Mouse (Mus musculus) embryonic fibroblast, embryonic 13.5 days (primary cell): ENCODE results near the gene Coro7. TPM values are rescaled to one million over a fixed set of nuclear protein-coding genes. Genes with fewer than 3 reads are reported as not detected.

Source experiments
- H3K27ac ChIP-seq: 2 replicates; pipeline ENCODE4 v1.5.1; 2012; ENCODE audit warnings: low read length, control low read depth, inconsistent platforms; ENCODE audit not compliant: insufficient read depth
- H3K4me1 ChIP-seq: 2 replicates; pipeline ENCODE4 v1.6.1; 2011; ENCODE audit warnings: low read length; ENCODE audit not compliant: control insufficient read depth, insufficient read depth
- H3K4me3 ChIP-seq: 2 replicates; pipeline ENCODE4 v1.5.1; 2011; ENCODE audit warnings: mild to moderate bottlenecking, control low read depth, low read length; ENCODE audit not compliant: insufficient read depth
- CTCF ChIP-seq: IDR thresholded peaks from 2 replicates; pipeline ENCODE4 v1.5.1; 2011; ENCODE audit warnings: mild to moderate bottlenecking, control low read depth, low read length, moderate library complexity, borderline replicate concordance; ENCODE audit not compliant: insufficient read depth
- POLR2A ChIP-seq: IDR thresholded peaks from 2 replicates; pipeline ENCODE4 v1.6.1; 2011; ENCODE audit warnings: low read depth, mild to moderate bottlenecking, control low read depth, low read length, moderate library complexity
- polyA plus RNA-seq: library from polyadenylated mRNA; stranded (reverse); fragments of >200 nt; gene quantifications from 2 replicates; pipeline ENCODE4 v1.2.4, GENCODE M21; 2011; ENCODE audit warnings: low read depth; ENCODE audit not compliant: missing spikeins, insufficient read length

Gene Coro7
- polyA plus RNA-seq: 17.7 and 23.3 TPM in 2 replicates

DNA sequence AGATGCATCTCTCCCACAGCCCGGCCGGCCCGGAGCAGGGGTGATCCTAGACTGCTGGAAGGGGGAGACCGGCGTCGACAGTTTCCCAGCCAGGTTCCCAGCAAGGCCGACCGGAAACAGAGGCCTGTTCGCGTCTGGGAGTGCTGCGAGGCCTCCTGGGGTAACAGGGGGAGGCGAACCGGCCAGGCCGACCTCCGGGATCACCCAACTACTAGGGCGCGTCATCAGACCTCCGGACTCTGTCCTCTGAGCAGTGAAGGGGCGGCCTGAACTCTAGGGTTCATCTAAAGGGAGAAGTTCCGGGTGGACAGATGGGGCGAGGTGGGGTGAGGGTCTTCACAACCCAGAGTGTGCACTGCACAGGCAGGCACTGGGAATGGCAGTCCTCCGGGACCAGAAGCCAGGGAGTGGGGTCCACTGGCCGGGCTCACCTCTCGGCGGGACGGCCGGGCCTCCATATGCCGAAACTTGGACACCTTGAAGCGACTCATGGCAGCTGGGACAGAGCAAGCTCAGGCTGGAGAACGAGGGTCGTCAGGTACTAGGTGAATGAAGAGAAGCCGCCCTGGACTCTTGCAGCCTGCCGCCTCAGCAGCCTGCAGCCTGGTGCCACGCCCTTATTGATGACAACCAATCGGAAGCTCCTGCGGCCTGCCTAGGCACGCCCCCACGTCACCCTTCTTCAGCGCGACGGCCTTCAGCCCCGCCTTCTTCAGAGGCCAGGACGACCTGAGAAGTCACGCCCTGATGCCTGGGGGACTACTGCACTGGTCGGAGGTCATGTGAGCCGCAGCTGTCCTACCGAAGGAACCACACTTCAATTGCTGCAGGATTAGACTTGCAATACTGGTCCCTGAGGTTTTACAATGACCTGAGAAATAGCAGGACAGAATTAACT lies at the start of gene Coro7:
Coro7 (minus strand) TSS at position 657 of the 898 bp plus-strand sequence.
- peak within 1 kb of the TSS; percentile 86 for H3K4me3 ChIP-seq
- no peak within 1 kb of the TSS for H3K27ac ChIP-seq
- 0 out of 2 replicates have a peak, but pooled peaks cover 5% of the 10 kb centered on the region for H3K4me1 ChIP-seq
- TF ChIP-seq POLR2A: peak; percentile 90
- TF ChIP-seq CTCF: no peak

DNA sequence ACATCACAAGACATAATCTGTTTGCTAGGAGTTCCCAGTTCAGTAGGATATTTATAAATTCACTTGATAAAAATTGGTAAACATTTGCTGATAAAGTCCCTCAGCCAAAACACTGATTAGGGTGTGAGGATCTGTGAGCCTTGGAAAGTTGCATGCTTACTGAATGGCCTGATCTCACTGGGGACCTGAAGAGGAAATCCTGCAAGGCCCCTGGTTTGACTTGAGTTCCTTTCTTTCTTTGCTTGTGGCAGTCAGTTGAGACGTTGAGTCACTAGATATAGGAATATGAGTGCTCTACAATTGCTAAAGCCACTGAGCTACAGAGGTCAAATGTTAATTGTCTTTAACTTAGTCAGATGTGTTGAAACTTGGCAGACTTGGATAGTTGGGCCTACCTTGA lies 48.4 kb upstream of the Coro7 start:
- no peak overlapping the region for H3K4me3 ChIP-seq
- TF ChIP-seq CTCF: no peak
- no peak for TF ChIP-seq POLR2A
- H3K4me1 ChIP-seq: no peaks in the 10 kb centered on the region
- H3K27ac ChIP-seq: peak overlapping the region; percentile 42

DNA sequence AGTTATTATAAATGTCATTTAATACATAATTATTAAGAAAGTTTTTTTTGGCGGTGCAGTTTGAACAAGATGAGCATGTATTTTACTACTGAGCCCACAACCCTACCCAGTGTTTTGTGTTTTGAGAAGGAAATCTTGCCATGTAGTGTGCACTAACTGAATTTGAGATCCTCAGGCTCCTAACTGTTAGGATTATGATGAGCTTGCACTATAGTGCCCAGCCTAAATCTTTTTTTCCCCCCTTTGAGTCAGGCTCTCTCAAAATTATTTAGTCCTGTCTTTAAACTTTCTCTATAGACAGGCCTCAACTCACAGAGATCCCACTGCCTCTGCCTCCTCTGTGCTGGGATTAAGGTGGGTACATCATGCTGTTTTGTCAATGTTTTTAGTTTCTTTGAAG lies 47.9 kb upstream of the Coro7 start:
- peak overlapping the region; percentile 42 for H3K27ac ChIP-seq
- H3K4me3 ChIP-seq: no peak overlapping the region
- H3K4me1 ChIP-seq: no peaks in the 10 kb centered on the region
- TF ChIP-seq CTCF: no peak

DNA sequence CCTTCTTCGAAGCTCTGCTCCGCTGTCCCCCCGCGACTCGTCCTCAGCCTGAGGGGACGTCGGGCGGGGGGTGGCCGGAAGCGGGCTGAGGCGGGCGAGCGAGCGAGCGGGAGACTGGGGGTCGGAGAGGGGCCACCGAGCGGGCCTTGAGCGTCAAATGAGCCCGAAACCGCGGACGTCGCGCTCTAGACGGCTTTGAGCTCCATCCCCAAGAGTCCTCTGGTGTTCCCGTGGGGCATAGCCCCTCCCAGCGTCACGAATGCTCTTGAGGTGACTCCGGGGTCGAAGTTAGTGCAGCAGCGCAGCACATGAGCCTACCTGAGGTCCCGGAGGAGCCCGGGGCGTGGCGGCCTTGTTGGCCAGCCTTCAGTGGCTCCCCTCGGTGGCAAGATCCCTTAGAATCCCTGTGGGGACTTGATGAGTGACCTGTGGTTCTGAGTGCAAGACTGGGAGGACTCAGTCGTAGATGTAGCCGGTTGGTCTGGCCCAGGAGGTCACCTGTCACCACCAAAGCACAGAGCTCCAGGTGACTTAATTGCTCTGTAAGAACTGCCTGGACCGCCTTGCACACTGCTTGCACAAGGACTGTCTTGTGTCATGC lies 47.1 kb upstream of the Coro7 start:
- H3K4me1 ChIP-seq: no peaks in the 10 kb centered on the region
- TF ChIP-seq POLR2A (no peak), CTCF (no peak)

DNA sequence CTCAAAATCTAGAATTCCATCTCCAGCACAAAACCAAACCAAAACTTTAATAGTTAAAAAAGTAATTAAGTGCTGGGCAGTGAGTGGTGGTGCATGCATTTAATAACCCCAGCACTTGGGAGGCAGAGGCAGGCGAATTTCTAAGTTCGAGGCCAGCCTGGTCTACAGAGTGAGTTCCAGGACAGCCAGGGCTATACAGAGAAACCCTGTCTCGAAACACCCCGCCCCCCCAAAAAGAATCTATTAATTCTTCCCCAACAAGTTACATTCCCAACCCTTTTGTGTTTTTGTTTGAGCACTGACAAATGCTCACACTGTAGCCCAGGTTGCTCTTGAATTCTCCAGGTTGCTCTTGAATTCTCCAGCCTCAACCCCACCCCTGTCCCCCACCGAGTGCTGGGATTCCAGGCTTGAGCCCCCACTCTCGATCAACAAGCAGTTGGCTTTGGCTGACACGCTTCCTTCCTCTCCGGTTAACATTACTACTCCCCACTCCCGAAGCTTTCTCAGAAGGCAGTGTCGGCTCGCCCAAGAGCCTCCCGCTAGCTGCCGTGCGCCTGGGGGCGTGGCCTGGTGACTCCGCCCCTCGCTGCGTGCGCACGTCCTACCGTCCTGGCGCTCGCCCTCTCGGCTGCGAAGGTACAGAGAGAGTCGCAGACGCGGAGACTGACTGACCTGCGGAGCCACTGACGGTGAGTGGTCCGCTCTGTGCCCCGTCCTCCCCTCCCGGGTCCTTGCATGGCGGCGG lies 46.4 kb upstream of the Coro7 start, which contains the start of gene Hmox2:
Hmox2 (plus strand) TSS at position 582 of the 748 bp plus-strand sequence.
- Histone ChIP-seq H3K4me3 (peak within 1 kb of the TSS; percentile 86), H3K27ac (no peak within 1 kb of the TSS), H3K4me1 (no peaks in the 10 kb centered on the region)
- TF ChIP-seq POLR2A (peak; percentile 99), CTCF (no peak)

More for the DNA sequence above, 47.1 kb upstream of the Coro7 start:
- peak overlapping the region; percentile 86 for H3K4me3 ChIP-seq
- no peak overlapping the region for H3K27ac ChIP-seq

DNA sequence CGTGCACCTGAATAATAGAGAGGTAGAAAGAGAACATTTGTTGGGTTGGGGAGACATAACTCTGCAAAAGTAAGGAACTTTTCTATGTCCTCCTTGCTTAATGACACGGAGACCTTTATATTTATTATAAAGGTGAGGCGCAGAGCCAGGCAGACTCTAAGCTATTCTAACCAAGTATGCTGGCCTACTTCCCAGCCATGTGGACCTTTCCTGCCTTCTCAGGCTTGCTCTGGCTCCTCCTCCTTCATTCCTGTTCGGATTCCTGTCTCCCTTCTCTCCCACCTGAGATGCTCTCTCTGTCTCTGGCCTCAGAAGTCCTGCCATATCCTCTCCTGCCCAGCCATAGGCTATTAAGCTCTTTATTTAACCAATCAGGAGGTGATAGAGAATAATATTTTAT lies 45.7 kb upstream of the Coro7 start:
- Histone ChIP-seq H3K4me1 (no peaks in the 10 kb centered on the region), H3K27ac (no peak overlapping the region), H3K4me3 (no peak overlapping the region)
- no peak for TF ChIP-seq POLR2A
- TF ChIP-seq CTCF: no peak

DNA sequence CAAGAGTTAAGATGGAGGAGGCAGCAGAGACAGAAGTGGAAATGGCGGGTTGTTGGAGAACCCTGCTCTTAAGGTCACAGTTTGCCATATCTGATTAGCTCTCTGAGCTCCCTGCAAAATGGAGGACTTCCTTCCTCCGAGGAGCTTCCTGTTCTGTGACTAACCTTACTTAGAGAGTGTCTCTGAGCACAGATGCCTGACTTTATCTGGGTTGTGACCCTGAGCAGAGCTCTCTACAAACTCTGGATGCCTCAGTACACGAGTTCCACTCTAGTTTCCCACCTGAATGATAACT lies 43.3 kb upstream of the Coro7 start:
- no peak overlapping the region for H3K27ac ChIP-seq
- TF ChIP-seq POLR2A (no peak), CTCF (no peak)
- H3K4me1 ChIP-seq: no peaks in the 10 kb centered on the region
- no peak overlapping the region for H3K4me3 ChIP-seq

DNA sequence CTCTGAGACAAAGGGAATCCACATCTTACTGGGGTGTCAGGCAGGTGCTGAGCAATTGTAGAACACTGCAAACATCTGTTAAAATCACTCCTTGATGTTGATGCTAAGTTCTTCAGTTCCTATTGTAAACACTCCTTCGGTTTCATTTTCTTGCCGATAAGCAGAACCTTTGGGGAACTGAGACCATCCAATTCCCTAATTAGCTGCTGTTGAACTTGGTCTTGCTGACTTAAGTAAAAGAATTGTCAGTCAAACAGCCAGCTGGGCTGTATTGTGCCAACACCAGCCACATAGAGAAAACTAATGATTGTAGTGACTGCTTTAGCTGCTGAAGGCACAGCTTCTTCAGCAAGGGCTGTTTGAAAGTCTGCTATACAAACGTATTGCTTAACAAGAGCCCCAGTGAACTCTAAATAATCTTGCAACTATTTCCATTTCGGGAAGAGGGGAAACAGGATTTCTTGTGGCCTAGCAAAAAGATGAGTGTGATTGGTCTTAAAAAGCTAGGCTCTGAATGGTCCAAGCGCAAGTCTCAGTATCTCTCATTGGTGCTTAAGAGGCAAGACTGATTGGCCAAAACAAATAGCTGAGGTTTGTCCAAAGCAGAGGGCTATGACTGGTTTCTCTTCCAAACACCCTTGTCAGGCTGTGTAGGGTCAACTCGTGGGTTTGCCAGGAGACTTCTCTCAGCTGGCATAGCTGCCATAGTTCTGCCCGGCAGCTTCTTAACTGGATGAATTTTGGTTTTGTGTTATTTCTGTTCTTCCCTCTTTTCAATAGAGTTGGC lies 42.7 kb upstream of the Coro7 start:
- Histone ChIP-seq H3K4me1 (no peaks in the 10 kb centered on the region), H3K27ac (no peak overlapping the region), H3K4me3 (no peak overlapping the region)
- no peak for TF ChIP-seq CTCF
- no peak for TF ChIP-seq POLR2A

DNA sequence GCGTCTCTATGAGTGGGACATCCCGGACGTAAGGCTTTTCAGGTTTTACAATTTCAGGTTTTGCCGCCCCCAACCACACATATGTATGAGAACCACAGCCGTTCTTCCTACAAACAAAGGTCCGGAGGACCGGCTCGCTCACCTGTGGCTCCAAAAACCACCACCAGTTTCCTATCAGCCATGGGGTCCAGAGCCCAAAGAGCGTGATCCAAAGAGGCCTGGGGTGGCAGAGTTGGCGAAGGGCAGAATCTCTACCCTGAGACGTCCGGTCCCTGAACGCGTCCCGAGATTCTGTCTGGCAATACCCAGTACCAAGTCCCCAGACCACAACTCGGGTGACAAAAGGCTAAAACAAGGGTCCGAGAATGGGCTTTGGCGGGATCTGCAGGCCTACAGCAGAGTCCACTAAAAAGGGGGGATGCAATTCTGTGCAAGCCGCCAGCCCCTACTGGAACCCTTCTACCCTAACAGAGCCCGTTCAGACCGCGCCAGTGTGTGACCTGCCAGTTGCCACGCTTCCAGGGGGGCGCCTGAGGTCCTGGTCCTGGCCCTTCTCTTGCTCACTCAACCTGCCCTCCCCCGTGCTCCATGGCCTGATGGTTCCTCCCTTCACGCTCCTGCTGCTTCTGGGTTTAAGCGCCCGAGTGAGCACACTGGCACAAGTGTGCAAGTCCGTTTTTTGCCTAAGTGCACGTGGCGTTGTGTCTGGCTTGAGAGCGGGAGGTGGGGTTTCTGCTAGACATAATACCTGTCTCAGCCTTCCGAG lies 39.4 kb upstream of the Coro7 start, which contains the start of gene Nmral1:
Nmral1 (minus strand) TSS at position 604 of the 766 bp plus-strand sequence.
- H3K27ac ChIP-seq: no peak within 1 kb of the TSS
- H3K4me1 ChIP-seq: no peaks in the 10 kb centered on the region
- peak; percentile 78 for TF ChIP-seq POLR2A
- no peak for TF ChIP-seq CTCF
- peak within 1 kb of the TSS; percentile 58 for H3K4me3 ChIP-seq
